Mouse (Mus musculus): Measurements from ENCODE around the gene Edem3.

Gene Edem3

DNA sequence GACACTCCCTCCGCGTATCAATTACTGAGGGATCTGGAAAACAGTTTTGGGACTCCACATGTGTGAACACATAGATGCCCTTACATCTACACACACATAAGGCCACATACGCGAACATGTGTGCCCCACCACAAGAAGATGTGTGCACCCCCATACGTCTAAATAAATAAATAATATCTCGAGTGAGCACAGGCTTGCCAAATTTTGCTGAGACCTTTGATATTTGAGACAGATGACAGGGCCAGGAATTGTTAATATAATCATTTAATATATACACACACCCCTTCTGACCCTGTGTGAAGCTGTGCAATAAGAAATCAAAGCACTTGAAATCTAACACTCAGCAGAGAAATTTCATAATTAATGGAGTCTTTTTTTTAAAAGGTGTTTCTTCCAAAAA, 109.2 kb downstream of the Edem3 start:
- no peak for DNase-seq (ENCODE audit: low spot score in 2 of 2)

Measured in frontal cortex, postnatal 14 days (tissue).